Mouse (Mus musculus) neural tube, embryonic 12.5 days (tissue): ENCODE results near the gene Cnot11. TPM values are rescaled to one million over a fixed set of nuclear protein-coding genes. Genes with fewer than 3 reads are reported as not detected.

Source experiments
- ATAC-seq: fragments of 200-750 bp; cut with Nextera tagmentation; 2 replicates; pipeline ENCODE4 v1.8.0; 2017; ENCODE audit warnings: low read depth, mild to moderate bottlenecking, moderate TSS enrichment, moderate library complexity; ENCODE audit not compliant: low FRiP score
- H3K27ac ChIP-seq: fragments of 300-500 bp; sonication (generic); 2 replicates; pipeline ENCODE4 v1.5.1; 2016
- H3K27me3 ChIP-seq: fragments of 300-500 bp; sonication (generic); replicated peaks from 2 replicates; pipeline ENCODE4 v1.6.1; 2016; ENCODE audit warnings: mild to moderate bottlenecking
- H3K36me3 ChIP-seq: fragments of 300-500 bp; sonication (generic); 2 replicates; pipeline ENCODE4 v1.6.1; 2016; ENCODE audit warnings: mild to moderate bottlenecking
- H3K4me1 ChIP-seq: fragments of 300-500 bp; sonication (generic); 2 replicates; pipeline ENCODE4 v1.6.1; 2016
- H3K4me2 ChIP-seq: fragments of 300-500 bp; sonication (generic); replicated peaks from 2 replicates; pipeline ENCODE4 v1.6.1; 2016; ENCODE audit warnings: mild to moderate bottlenecking
- H3K4me3 ChIP-seq: fragments of 300-500 bp; sonication (generic); 2 replicates; pipeline ENCODE4 v1.5.1; 2016
- H3K9ac ChIP-seq: fragments of 300-500 bp; sonication (generic); 2 replicates; pipeline ENCODE4 v1.6.1; 2016; ENCODE audit warnings: mild to moderate bottlenecking
- H3K9me3 ChIP-seq: fragments of 300-500 bp; sonication (generic); 2 replicates; pipeline ENCODE4 v1.6.1; 2016; ENCODE audit warnings: mild to moderate bottlenecking
- WGBS: fragments of 180-500 bp; shearing (Covaris S2); methylation state at CpG from one replicate; pipeline ENCODE4 v1.1.7; 2016; 5-methylcytosine and 5-hydroxymethylcytosine counted together
- polyA plus RNA-seq: library from polyadenylated mRNA; unstranded; fragments of >200 nt; fragmentation: Nextera tagmentation; extraction: Ambion mirVana; gene quantifications from 2 replicates; pipeline ENCODE4 v1.2.1, GENCODE M21; 2016

The Cnot11 gene
- polyA plus RNA-seq, result 28.5 and 29.6 TPM in 2 replicates

GRCm38 (mm10) chr1:39534831-39535230 is at the start of gene Cnot11:
TSS of gene Cnot11 (plus strand) at chr1:39534992.
- no peak for ATAC-seq
- H3K4me1 ChIP-seq, result peaks cover 15% of the 10 kb centered on the region
- peak within 1 kb of the TSS; percentile 86 for H3K27ac ChIP-seq
- H3K4me2 ChIP-seq, result peak within 1 kb of the TSS; percentile 88
- H3K36me3 ChIP-seq, result peaks cover 19% of the 10 kb centered on the region
- 28% methylated on average over 13 of the region's 13 CpGs for WGBS
- peak within 1 kb of the TSS; percentile 90 for H3K4me3 ChIP-seq
- peak within 1 kb of the TSS; percentile 95 for H3K9ac ChIP-seq
- H3K9me3 ChIP-seq, result 0 out of 2 replicates have a peak, but pooled peaks cover 2% of the 10 kb centered on the region
- no peaks in the 10 kb centered on the region for H3K27me3 ChIP-seq

- peaks cover 2% of the 10 kb centered on the region; the same call in 1 of the 2 replicates for H3K4me1 ChIP-seq
- no peaks in the 10 kb centered on the region for H3K9me3 ChIP-seq
- no peak overlapping the region for H3K4me3 ChIP-seq
- no peak overlapping the region for H3K4me2 ChIP-seq
- no peaks in the 10 kb centered on the region for H3K36me3 ChIP-seq
- H3K27ac ChIP-seq, result no peak overlapping the region
- no peak overlapping the region for H3K9ac ChIP-seq
- whole genome bisulfite sequencing, result 83% methylated on average over 3 of the region's 3 CpGs
- no peaks in the 10 kb centered on the region for H3K27me3 ChIP-seq
- ATAC-seq, result no peak
Measured at GRCm38 (mm10) chr1:39487370-39487769, 47.4 kb upstream of the Cnot11 start.

- no peak overlapping the region for H3K4me3 ChIP-seq
- 96% methylated on average over 5 of the region's 5 CpGs for WGBS
Measured at GRCm38 (mm10) chr1:39493165-39493564, 41.6 kb upstream of the Cnot11 start.

GRCm38 (mm10) chr1:39493664-39494063 is 41.1 kb upstream of the Cnot11 start:
- Histone ChIP-seq H3K9ac (no peak overlapping the region), H3K27me3 (no peaks in the 10 kb centered on the region), H3K4me1 (no peaks in the 10 kb centered on the region), H3K4me3 (no peak overlapping the region), H3K27ac (no peak overlapping the region), H3K36me3 (no peaks in the 10 kb centered on the region), H3K9me3 (0 out of 2 replicates have a peak, but pooled peaks cover 8% of the 10 kb centered on the region), H3K4me2 (no peak overlapping the region)
- WGBS, result 75% methylated on average over 3 of the region's 3 CpGs
- no peak for ATAC-seq

More at GRCm38 (mm10) chr1:39493165-39493564, 41.6 kb upstream of the Cnot11 start:
- Histone ChIP-seq H3K9ac (no peak overlapping the region), H3K27ac (no peak overlapping the region), H3K4me1 (no peaks in the 10 kb centered on the region), H3K9me3 (0 out of 2 replicates have a peak, but pooled peaks cover 8% of the 10 kb centered on the region), H3K36me3 (no peaks in the 10 kb centered on the region), H3K27me3 (no peaks in the 10 kb centered on the region), H3K4me2 (no peak overlapping the region)
- no peak for ATAC-seq

GRCm38 (mm10) chr1:39496995-39497394 is 37.8 kb upstream of the Cnot11 start:
- no peak overlapping the region for H3K4me3 ChIP-seq
- H3K4me2 ChIP-seq, result no peak overlapping the region
- H3K4me1 ChIP-seq, result no peaks in the 10 kb centered on the region
- H3K27me3 ChIP-seq, result no peaks in the 10 kb centered on the region
- H3K27ac ChIP-seq, result no peak overlapping the region
- 0 out of 2 replicates have a peak, but pooled peaks cover 8% of the 10 kb centered on the region for H3K9me3 ChIP-seq
- H3K36me3 ChIP-seq, result no peaks in the 10 kb centered on the region
- H3K9ac ChIP-seq, result no peak overlapping the region
- WGBS, result 89% methylated on average over 4 of the region's 4 CpGs
- no peak for ATAC-seq

- Histone ChIP-seq H3K36me3 (no peaks in the 10 kb centered on the region), H3K9ac (no peak overlapping the region), H3K4me3 (no peak overlapping the region), H3K4me2 (no peak overlapping the region), H3K27me3 (no peaks in the 10 kb centered on the region), H3K4me1 (no peaks in the 10 kb centered on the region), H3K9me3 (0 out of 2 replicates have a peak, but pooled peaks cover 8% of the 10 kb centered on the region), H3K27ac (no peak overlapping the region)
- no peak for ATAC-seq
- WGBS, result 87% methylated on average over 11 of the region's 11 CpGs
Measured at GRCm38 (mm10) chr1:39497748-39498147, 37.0 kb upstream of the Cnot11 start.

- Histone ChIP-seq H3K4me2 (no peak overlapping the region), H3K27me3 (no peaks in the 10 kb centered on the region), H3K9ac (no peak overlapping the region), H3K27ac (no peak overlapping the region), H3K9me3 (0 out of 2 replicates have a peak, but pooled peaks cover 8% of the 10 kb centered on the region), H3K4me3 (no peak overlapping the region), H3K4me1 (no peaks in the 10 kb centered on the region), H3K36me3 (no peaks in the 10 kb centered on the region)
- ATAC-seq, result no peak
- 87% methylated on average over 2 of the region's 2 CpGs for WGBS
Measured at GRCm38 (mm10) chr1:39499485-39499941, 35.3 kb upstream of the Cnot11 start.

GRCm38 (mm10) chr1:39502817-39503633 is 31.8 kb upstream of the Cnot11 start:
- ATAC-seq, result no peak
- Histone ChIP-seq H3K4me1 (no peaks in the 10 kb centered on the region), H3K4me2 (no peak overlapping the region), H3K27ac (no peak overlapping the region), H3K9ac (no peak overlapping the region), H3K9me3 (no peaks in the 10 kb centered on the region), H3K27me3 (no peaks in the 10 kb centered on the region), H3K4me3 (no peak overlapping the region), H3K36me3 (no peaks in the 10 kb centered on the region)
- 88% methylated on average over 17 of the region's 17 CpGs for WGBS

- Histone ChIP-seq H3K4me2 (no peak overlapping the region), H3K9ac (no peak overlapping the region), H3K4me3 (no peak overlapping the region), H3K36me3 (no peaks in the 10 kb centered on the region), H3K9me3 (no peaks in the 10 kb centered on the region), H3K27ac (no peak overlapping the region), H3K27me3 (no peaks in the 10 kb centered on the region), H3K4me1 (no peaks in the 10 kb centered on the region)
- ATAC-seq, result no peak
- WGBS, result 21% methylated on average over 1 of the region's 1 CpGs
Measured at GRCm38 (mm10) chr1:39504261-39504660, 30.5 kb upstream of the Cnot11 start.

- H3K27ac ChIP-seq, result no peak overlapping the region
- no peak overlapping the region for H3K4me2 ChIP-seq
- H3K27me3 ChIP-seq, result no peaks in the 10 kb centered on the region
- no peaks in the 10 kb centered on the region for H3K36me3 ChIP-seq
- no peak overlapping the region for H3K4me3 ChIP-seq
- no peak overlapping the region for H3K9ac ChIP-seq
- H3K4me1 ChIP-seq, result no peaks in the 10 kb centered on the region
- 83% methylated on average over 9 of the region's 9 CpGs for WGBS
- ATAC-seq, result no peak
- H3K9me3 ChIP-seq, result no peaks in the 10 kb centered on the region
Measured at GRCm38 (mm10) chr1:39505600-39505999, 29.2 kb upstream of the Cnot11 start.

- Histone ChIP-seq H3K9me3 (no peaks in the 10 kb centered on the region), H3K4me2 (no peak overlapping the region), H3K4me3 (no peak overlapping the region), H3K27me3 (no peaks in the 10 kb centered on the region), H3K9ac (no peak overlapping the region), H3K4me1 (no peaks in the 10 kb centered on the region), H3K36me3 (no peaks in the 10 kb centered on the region), H3K27ac (no peak overlapping the region)
- 72% methylated on average over 8 of the region's 8 CpGs for WGBS
- no peak for ATAC-seq
Measured at GRCm38 (mm10) chr1:39511775-39512174, 23.0 kb upstream of the Cnot11 start.

GRCm38 (mm10) chr1:39512183-39512582 is 22.6 kb upstream of the Cnot11 start:
- no peaks in the 10 kb centered on the region for H3K9me3 ChIP-seq
- no peak overlapping the region for H3K27ac ChIP-seq
- H3K4me2 ChIP-seq, result no peak overlapping the region
- no peaks in the 10 kb centered on the region for H3K27me3 ChIP-seq
- H3K4me1 ChIP-seq, result no peaks in the 10 kb centered on the region
- no peak for ATAC-seq
- H3K4me3 ChIP-seq, result no peak overlapping the region
- no peak overlapping the region for H3K9ac ChIP-seq
- 83% methylated on average over 1 of the region's 1 CpGs for WGBS
- no peaks in the 10 kb centered on the region for H3K36me3 ChIP-seq
